Mouse (Mus musculus) hindbrain, embryonic 15.5 days (tissue): ENCODE data around the gene Gm16181. TPM values are rescaled to one million over a fixed set of nuclear protein-coding genes. Genes with fewer than 3 reads are reported as not detected.

Experiments
- ATAC-seq: fragments of 200-750 bp; cut with Nextera tagmentation; 2 replicates; pipeline ENCODE4 v1.8.0; 2017; ENCODE audit warnings: low read depth, moderate number of reproducible peaks, moderate TSS enrichment; ENCODE audit not compliant: low FRiP score
- H3K27ac ChIP-seq: fragments of 300-500 bp; sonication (generic); replicated peaks from 2 replicates; pipeline ENCODE4 v1.5.1; 2015; ENCODE audit warnings: mild to moderate bottlenecking, inconsistent platforms
- H3K27me3 ChIP-seq: fragments of 300-500 bp; sonication (generic); 2 replicates; pipeline ENCODE4 v1.6.1; 2015; ENCODE audit warnings: control low read depth, inconsistent platforms
- H3K36me3 ChIP-seq: fragments of 300-500 bp; sonication (generic); 2 replicates; pipeline ENCODE4 v1.6.1; 2015; ENCODE audit warnings: control low read depth, inconsistent platforms
- H3K4me1 ChIP-seq: fragments of 300-500 bp; sonication (generic); replicated peaks from 2 replicates; pipeline ENCODE4 v1.6.1; 2015; ENCODE audit warnings: control low read depth, inconsistent platforms
- H3K4me2 ChIP-seq: fragments of 300-500 bp; sonication (generic); 2 replicates; pipeline ENCODE4 v1.6.1; 2015; ENCODE audit warnings: moderate library complexity, mild to moderate bottlenecking, inconsistent platforms
- H3K4me3 ChIP-seq: fragments of 300-500 bp; sonication (generic); 2 replicates; pipeline ENCODE4 v1.5.1; 2015; ENCODE audit warnings: mild to moderate bottlenecking, inconsistent platforms
- H3K9ac ChIP-seq: fragments of 300-500 bp; sonication (generic); 2 replicates; pipeline ENCODE4 v1.6.1; 2015; ENCODE audit warnings: inconsistent platforms
- H3K9me3 ChIP-seq: fragments of 300-500 bp; sonication (generic); 2 replicates; pipeline ENCODE4 v1.6.1; 2016; ENCODE audit warnings: control low read depth, inconsistent platforms
- WGBS: fragments of 180-500 bp; shearing (Covaris S2); methylation state at CpG from one replicate; pipeline ENCODE4 v1.1.7; 2015; 5-methylcytosine and 5-hydroxymethylcytosine counted together
- polyA plus RNA-seq: library from polyadenylated mRNA; unstranded; fragments of >200 nt; fragmentation: Nextera tagmentation; extraction: Ambion mirVana; gene quantifications from 2 replicates; pipeline ENCODE4 v1.2.1, GENCODE M21; 2015

Gm16181 gene
- polyA plus RNA-seq, 1 experiment from 2014 or later: 0.43 TPM

- no peak overlapping the region for H3K9ac ChIP-seq
- no peak overlapping the region for H3K27ac ChIP-seq
- WGBS: 79% methylated on average over 7 of the region's 7 CpGs
- peaks cover 35% of the 10 kb centered on the region for H3K4me1 ChIP-seq
- no peaks in the 10 kb centered on the region for H3K9me3 ChIP-seq
- no peak overlapping the region for H3K4me3 ChIP-seq
- peaks cover 75% of the 10 kb centered on the region for H3K36me3 ChIP-seq
- H3K4me2 ChIP-seq: no peak overlapping the region
- ATAC-seq: no peak
- H3K27me3 ChIP-seq: no peaks in the 10 kb centered on the region
Observed at GRCm38 (mm10) chr17:35247144-35247543, 26.5 kb downstream of the Gm16181 start.

- H3K4me3 ChIP-seq: no peak overlapping the region
- H3K27me3 ChIP-seq: no peaks in the 10 kb centered on the region
- no peak for ATAC-seq
- WGBS: 92% methylated on average over 14 of the region's 14 CpGs
- H3K9me3 ChIP-seq: no peaks in the 10 kb centered on the region
- no peak overlapping the region for H3K27ac ChIP-seq
- peaks cover 25% of the 10 kb centered on the region for H3K4me1 ChIP-seq
- no peak overlapping the region for H3K9ac ChIP-seq
- peaks cover 92% of the 10 kb centered on the region for H3K36me3 ChIP-seq
- no peak overlapping the region for H3K4me2 ChIP-seq
Observed at GRCm38 (mm10) chr17:35248986-35249385, 28.4 kb downstream of the Gm16181 start.

- peaks cover 90% of the 10 kb centered on the region for H3K36me3 ChIP-seq
- no peak overlapping the region for H3K9ac ChIP-seq
- H3K4me2 ChIP-seq: no peak overlapping the region
- H3K27ac ChIP-seq: no peak overlapping the region
- 84% methylated on average over 19 of the region's 19 CpGs for WGBS
- no peaks in the 10 kb centered on the region for H3K9me3 ChIP-seq
- no peak for ATAC-seq
- H3K4me1 ChIP-seq: peaks cover 19% of the 10 kb centered on the region
- no peaks in the 10 kb centered on the region for H3K27me3 ChIP-seq
- H3K4me3 ChIP-seq: no peak overlapping the region
Observed at GRCm38 (mm10) chr17:35249451-35250197, 29.0 kb downstream of the Gm16181 start.

GRCm38 (mm10) chr17:35250348-35251120 lies 29.9 kb downstream of the Gm16181 start:
- WGBS: 85% methylated on average over 3 of the region's 3 CpGs
- ATAC-seq: no peak
- Histone ChIP-seq H3K9ac (no peak overlapping the region), H3K27me3 (no peaks in the 10 kb centered on the region), H3K4me2 (no peak overlapping the region), H3K36me3 (peaks cover 82% of the 10 kb centered on the region), H3K27ac (no peak overlapping the region), H3K4me1 (peaks cover 10% of the 10 kb centered on the region), H3K9me3 (no peaks in the 10 kb centered on the region), H3K4me3 (no peak overlapping the region)

- no peak overlapping the region for H3K4me2 ChIP-seq
- no peak for ATAC-seq
- no peak overlapping the region for H3K9ac ChIP-seq
- peaks cover 75% of the 10 kb centered on the region for H3K36me3 ChIP-seq
- WGBS: 85% methylated on average over 15 of the region's 15 CpGs
- peaks cover 2% of the 10 kb centered on the region for H3K4me1 ChIP-seq
- H3K27me3 ChIP-seq: no peaks in the 10 kb centered on the region
- no peak overlapping the region for H3K4me3 ChIP-seq
- H3K9me3 ChIP-seq: no peaks in the 10 kb centered on the region
- H3K27ac ChIP-seq: no peak overlapping the region
Observed at GRCm38 (mm10) chr17:35251162-35251719, 30.6 kb downstream of the Gm16181 start.

GRCm38 (mm10) chr17:35251981-35252380 lies 31.3 kb downstream of the Gm16181 start:
- H3K27me3 ChIP-seq: no peaks in the 10 kb centered on the region
- H3K27ac ChIP-seq: no peak overlapping the region
- 82% methylated on average over 5 of the region's 5 CpGs for WGBS
- H3K4me2 ChIP-seq: no peak overlapping the region
- H3K9me3 ChIP-seq: no peaks in the 10 kb centered on the region
- no peak for ATAC-seq
- H3K9ac ChIP-seq: no peak overlapping the region
- H3K4me3 ChIP-seq: no peak overlapping the region
- no peaks in the 10 kb centered on the region for H3K4me1 ChIP-seq
- H3K36me3 ChIP-seq: peaks cover 68% of the 10 kb centered on the region

GRCm38 (mm10) chr17:35252619-35253292 lies 32.1 kb downstream of the Gm16181 start:
- H3K4me3 ChIP-seq: no peak overlapping the region
- H3K9ac ChIP-seq: no peak overlapping the region
- H3K27me3 ChIP-seq: no peaks in the 10 kb centered on the region
- H3K36me3 ChIP-seq: peaks cover 60% of the 10 kb centered on the region
- H3K4me2 ChIP-seq: no peak overlapping the region
- no peak for ATAC-seq
- H3K9me3 ChIP-seq: no peaks in the 10 kb centered on the region
- 85% methylated on average over 18 of the region's 18 CpGs for WGBS
- H3K27ac ChIP-seq: no peak overlapping the region
- peaks cover under 1% of the 10 kb centered on the region for H3K4me1 ChIP-seq

GRCm38 (mm10) chr17:35253293-35254093 lies 32.9 kb downstream of the Gm16181 start:
- Histone ChIP-seq H3K9me3 (no peaks in the 10 kb centered on the region), H3K4me2 (no peak overlapping the region), H3K4me1 (peaks cover 4% of the 10 kb centered on the region), H3K4me3 (no peak overlapping the region), H3K27me3 (no peaks in the 10 kb centered on the region), H3K36me3 (peaks cover 54% of the 10 kb centered on the region), H3K9ac (no peak overlapping the region), H3K27ac (no peak overlapping the region)
- ATAC-seq: peak; percentile 1; the same call in 1 of the 2 replicates
- 90% methylated on average over 32 of the region's 32 CpGs for WGBS

- no peaks in the 10 kb centered on the region for H3K9me3 ChIP-seq
- H3K4me1 ChIP-seq: peaks cover 4% of the 10 kb centered on the region
- 55% methylated on average over 11 of the region's 11 CpGs for WGBS
- no peak overlapping the region for H3K9ac ChIP-seq
- H3K36me3 ChIP-seq: peaks cover 44% of the 10 kb centered on the region
- H3K4me2 ChIP-seq: no peak overlapping the region
- no peaks in the 10 kb centered on the region for H3K27me3 ChIP-seq
- peak; percentile 13; the same call in 1 of the 2 replicates for ATAC-seq
- no peak overlapping the region for H3K27ac ChIP-seq
- H3K4me3 ChIP-seq: no peak overlapping the region
Observed at GRCm38 (mm10) chr17:35254241-35255098, 33.8 kb downstream of the Gm16181 start.

GRCm38 (mm10) chr17:35255301-35255700 lies 34.7 kb downstream of the Gm16181 start:
- Histone ChIP-seq H3K27me3 (no peaks in the 10 kb centered on the region), H3K4me2 (no peak overlapping the region), H3K4me1 (peaks cover 4% of the 10 kb centered on the region), H3K9ac (no peak overlapping the region), H3K4me3 (no peak overlapping the region), H3K27ac (no peak overlapping the region), H3K9me3 (no peaks in the 10 kb centered on the region), H3K36me3 (peaks cover 36% of the 10 kb centered on the region)
- no peak for ATAC-seq
- WGBS: 73% methylated on average over 3 of the region's 3 CpGs
